Mouse (Mus musculus) forebrain, embryonic 15.5 days (tissue): ENCODE measurements around the gene Ece2. TPM values are rescaled to one million over a fixed set of nuclear protein-coding genes. Genes with fewer than 3 reads are reported as not detected.

Experiments
- ATAC-seq: fragments of 200-750 bp; cut with Nextera tagmentation; replicated peaks from 2 replicates; pipeline ENCODE4 v1.8.0; 2017; ENCODE audit warnings: mild to moderate bottlenecking, moderate TSS enrichment, moderate library complexity
- H3K27ac ChIP-seq: fragments of 300-500 bp; sonication (generic); replicated peaks from 2 replicates; pipeline ENCODE4 v1.5.1; 2015; ENCODE audit warnings: mild to moderate bottlenecking, inconsistent platforms
- H3K27me3 ChIP-seq: fragments of 300-500 bp; sonication (generic); 2 replicates; pipeline ENCODE4 v1.6.1; 2015; ENCODE audit warnings: inconsistent platforms
- H3K36me3 ChIP-seq: fragments of 300-500 bp; sonication (generic); 2 replicates; pipeline ENCODE4 v1.6.1; 2015; ENCODE audit warnings: mild to moderate bottlenecking, inconsistent platforms
- H3K4me1 ChIP-seq: fragments of 300-500 bp; sonication (generic); 2 replicates; pipeline ENCODE4 v1.6.1; 2015; ENCODE audit warnings: inconsistent platforms
- H3K4me2 ChIP-seq: fragments of 300-500 bp; sonication (generic); replicated peaks from 2 replicates; pipeline ENCODE4 v1.6.1; 2015; ENCODE audit warnings: mild to moderate bottlenecking, inconsistent platforms
- H3K4me3 ChIP-seq: fragments of 300-500 bp; sonication (generic); 2 replicates; pipeline ENCODE4 v1.5.1; 2015; ENCODE audit warnings: mild to moderate bottlenecking, inconsistent platforms
- H3K9ac ChIP-seq: fragments of 300-500 bp; sonication (generic); replicated peaks from 2 replicates; pipeline ENCODE4 v1.6.1; 2015; ENCODE audit warnings: mild to moderate bottlenecking, inconsistent platforms
- H3K9me3 ChIP-seq: fragments of 300-500 bp; sonication (generic); 2 replicates; pipeline ENCODE4 v1.6.1; 2016; ENCODE audit warnings: inconsistent platforms
- WGBS: fragments of 180-500 bp; shearing (Covaris S2); methylation state at CpG from one replicate; pipeline ENCODE4 v1.1.7; 2015; ENCODE audit warnings: mixed read lengths; 5-methylcytosine and 5-hydroxymethylcytosine counted together
- polyA plus RNA-seq: library from polyadenylated mRNA; unstranded; fragments of >200 nt; fragmentation: Nextera tagmentation; extraction: Ambion mirVana; gene quantifications from 2 replicates; pipeline ENCODE4 v1.2.1, GENCODE M21; 2015

Gene Ece2
- 11.9 and 12.7 TPM in 2 replicates for polyA plus RNA-seq

DNA sequence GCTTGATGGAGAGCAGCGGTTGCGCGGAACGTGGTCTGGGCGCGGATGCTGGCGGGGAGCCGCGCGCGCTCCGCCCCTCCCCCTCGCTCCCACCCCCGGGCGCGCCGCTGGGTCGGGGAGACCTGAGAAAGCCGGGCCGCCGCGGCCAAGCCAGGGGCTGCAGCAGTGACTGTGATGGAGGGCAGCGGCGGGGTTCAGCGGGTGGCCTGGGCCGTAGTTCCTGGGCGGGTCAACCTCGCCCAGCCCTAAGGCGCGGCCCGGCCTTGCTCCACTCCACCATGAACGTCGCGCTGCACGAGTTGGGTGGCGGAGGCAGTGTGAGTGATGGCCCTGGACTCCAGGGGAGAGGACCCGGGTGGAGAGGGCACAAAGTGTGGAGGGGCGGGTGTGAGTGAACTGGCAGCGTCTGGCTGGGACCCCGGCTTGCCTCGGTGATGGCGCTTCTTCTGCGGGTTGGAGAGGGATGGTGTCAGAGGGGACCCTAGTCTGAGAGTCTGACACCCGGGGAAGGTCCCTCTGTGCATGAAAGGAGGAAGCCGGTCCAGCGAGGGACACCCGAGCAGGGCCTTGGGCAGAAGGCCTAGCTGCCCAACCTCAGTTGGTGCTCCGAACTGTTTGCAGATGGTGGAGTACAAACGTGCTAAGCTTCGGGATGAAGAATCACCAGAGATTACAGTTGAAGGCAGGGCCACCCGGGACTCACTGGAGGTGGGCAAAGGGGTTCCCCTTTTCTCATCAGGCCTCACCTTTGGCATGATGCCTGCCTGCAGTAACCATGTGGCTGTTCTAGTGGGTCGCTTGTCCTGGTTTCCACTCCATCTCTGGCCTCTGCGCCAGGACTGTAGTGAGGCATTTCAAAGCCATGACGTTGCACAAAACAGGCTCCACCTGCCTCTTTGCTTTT lies at the start of gene Ece2:
TSS of gene Ece2 (plus strand) at position 98 of the 904 bp plus-strand sequence.
- peak within 1 kb of the TSS; percentile 67 for H3K9ac ChIP-seq
- peaks cover 25% of the 10 kb centered on the region for H3K4me1 ChIP-seq
- peak within 1 kb of the TSS; percentile 88 for H3K4me2 ChIP-seq
- no peaks in the 10 kb centered on the region for H3K27me3 ChIP-seq
- peak within 1 kb of the TSS; percentile 56 for H3K4me3 ChIP-seq
- H3K27ac ChIP-seq = peak within 1 kb of the TSS; percentile 63
- WGBS = 4% methylated on average over 54 of the region's 54 CpGs
- ATAC-seq = peak; percentile 70
- H3K36me3 ChIP-seq = no peaks in the 10 kb centered on the region
- no peaks in the 10 kb centered on the region for H3K9me3 ChIP-seq

- 1% methylated on average over 24 of the region's 24 CpGs for WGBS
These were observed 40.2 kb upstream of the Ece2 start, which contains the start of gene Vwa5b2 for GRCm38 (mm10) chr16:20589366-20589938. Gene Vwa5b2 (plus strand): TSS chr16:20589471.

DNA sequence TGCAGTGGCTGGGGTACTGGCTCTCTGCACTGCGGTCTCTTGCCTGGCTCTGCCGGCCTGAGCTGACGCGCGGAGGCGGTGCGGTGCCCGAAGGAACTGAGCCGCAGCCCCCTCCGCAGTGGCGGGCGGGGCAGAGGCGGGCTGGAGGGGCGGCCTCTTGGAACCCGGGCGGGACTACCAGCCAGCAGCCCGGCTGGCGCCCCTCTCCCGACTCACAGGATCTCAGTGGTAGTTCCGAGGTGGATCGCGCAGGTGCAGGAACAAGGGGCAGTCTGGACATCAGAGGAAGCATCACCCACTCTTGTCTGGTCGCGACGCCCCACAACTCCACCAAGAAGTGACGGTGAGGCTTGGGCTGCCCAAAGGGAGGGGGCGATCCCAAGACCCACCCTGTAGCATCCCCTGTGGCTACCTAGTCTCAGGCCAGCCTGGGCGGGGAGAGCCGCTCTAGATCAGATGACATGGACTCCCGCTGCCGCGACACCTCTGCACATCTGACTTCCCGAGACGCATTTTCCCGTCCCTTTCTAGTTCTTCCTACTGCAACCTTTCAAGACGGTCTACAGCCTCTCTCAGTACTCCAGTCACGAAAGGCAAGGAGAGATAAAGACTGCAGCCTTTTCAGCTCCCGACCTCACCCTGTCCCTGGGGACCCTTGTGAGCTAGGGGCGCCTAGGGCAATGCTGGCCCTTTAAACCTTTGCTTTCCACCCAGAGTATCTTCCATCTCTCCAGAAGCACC lies 39.5 kb upstream of the Ece2 start:
- Histone ChIP-seq H3K36me3 (no peaks in the 10 kb centered on the region), H3K9me3 (no peaks in the 10 kb centered on the region), H3K4me3 (peak overlapping the region; percentile 61), H3K4me2 (peak overlapping the region; percentile 98), H3K4me1 (peaks cover 23% of the 10 kb centered on the region), H3K27ac (no peak overlapping the region), H3K9ac (peak overlapping the region; percentile 57), H3K27me3 (peaks cover 51% of the 10 kb centered on the region)
- peak; percentile 87 for ATAC-seq
- under 1% methylated on average over 39 of the region's 39 CpGs for WGBS

More at GRCm38 (mm10) chr16:20589366-20589938, 40.2 kb upstream of the Ece2 start, which contains the start of gene Vwa5b2:
- no peaks in the 10 kb centered on the region for H3K36me3 ChIP-seq
- peaks cover 23% of the 10 kb centered on the region for H3K4me1 ChIP-seq
- ATAC-seq = peak; percentile 73
- peak within 1 kb of the TSS; percentile 98 for H3K4me2 ChIP-seq
- H3K9me3 ChIP-seq = no peaks in the 10 kb centered on the region
- H3K27me3 ChIP-seq = peaks cover 51% of the 10 kb centered on the region
- H3K27ac ChIP-seq = no peak within 1 kb of the TSS; the same call in 1 of the 2 replicates
- H3K9ac ChIP-seq = peak within 1 kb of the TSS; percentile 57
- H3K4me3 ChIP-seq = peak within 1 kb of the TSS; percentile 61

- Histone ChIP-seq H3K4me1 (peaks cover 23% of the 10 kb centered on the region), H3K4me2 (peak overlapping the region; percentile 98), H3K27ac (no peak overlapping the region), H3K4me3 (peak overlapping the region; percentile 61), H3K9me3 (no peaks in the 10 kb centered on the region), H3K9ac (no peak overlapping the region), H3K27me3 (peaks cover 51% of the 10 kb centered on the region), H3K36me3 (no peaks in the 10 kb centered on the region)
- ATAC-seq = 0 out of 2 replicates have a peak, but pooled peaks have one; percentile 3
- WGBS = 2% methylated on average over 17 of the region's 17 CpGs
These were observed 39.0 kb upstream of the Ece2 start for GRCm38 (mm10) chr16:20590680-20591038.

GRCm38 (mm10) chr16:20591076-20591705 lies 38.4 kb upstream of the Ece2 start:
- H3K9ac ChIP-seq = no peak overlapping the region
- H3K27ac ChIP-seq = no peak overlapping the region
- peaks cover 23% of the 10 kb centered on the region for H3K4me1 ChIP-seq
- peak overlapping the region; percentile 98 for H3K4me2 ChIP-seq
- ATAC-seq = 0 out of 2 replicates have a peak, but pooled peaks have one; percentile 9
- peaks cover 56% of the 10 kb centered on the region for H3K27me3 ChIP-seq
- WGBS = 3% methylated on average over 44 of the region's 48 CpGs
- H3K4me3 ChIP-seq = peak overlapping the region; percentile 14
- H3K9me3 ChIP-seq = no peaks in the 10 kb centered on the region
- H3K36me3 ChIP-seq = no peaks in the 10 kb centered on the region

GRCm38 (mm10) chr16:20595060-20595673 lies 34.5 kb upstream of the Ece2 start:
- no peak overlapping the region for H3K9ac ChIP-seq
- ATAC-seq = no peak
- no peaks in the 10 kb centered on the region for H3K9me3 ChIP-seq
- peaks cover 13% of the 10 kb centered on the region for H3K4me1 ChIP-seq
- H3K27ac ChIP-seq = no peak overlapping the region
- H3K4me2 ChIP-seq = no peak overlapping the region
- no peak overlapping the region for H3K4me3 ChIP-seq
- H3K27me3 ChIP-seq = peaks cover 42% of the 10 kb centered on the region
- H3K36me3 ChIP-seq = no peaks in the 10 kb centered on the region
- WGBS = 88% methylated on average over 7 of the region's 7 CpGs

GRCm38 (mm10) chr16:20595737-20596136 lies 33.9 kb upstream of the Ece2 start:
- Histone ChIP-seq H3K9ac (no peak overlapping the region), H3K4me1 (peaks cover 7% of the 10 kb centered on the region), H3K27ac (no peak overlapping the region), H3K4me2 (no peak overlapping the region), H3K36me3 (no peaks in the 10 kb centered on the region), H3K4me3 (no peak overlapping the region), H3K9me3 (no peaks in the 10 kb centered on the region), H3K27me3 (peaks cover 36% of the 10 kb centered on the region)
- no peak for ATAC-seq
- 86% methylated on average over 4 of the region's 4 CpGs for WGBS

GRCm38 (mm10) chr16:20596687-20597441 lies 32.8 kb upstream of the Ece2 start:
- 79% methylated on average over 7 of the region's 7 CpGs for WGBS
- H3K27me3 ChIP-seq = peaks cover 25% of the 10 kb centered on the region
- H3K4me3 ChIP-seq = no peak overlapping the region
- H3K4me2 ChIP-seq = no peak overlapping the region
- H3K4me1 ChIP-seq = no peaks in the 10 kb centered on the region
- no peaks in the 10 kb centered on the region for H3K36me3 ChIP-seq
- no peak for ATAC-seq
- H3K27ac ChIP-seq = no peak overlapping the region
- no peaks in the 10 kb centered on the region for H3K9me3 ChIP-seq
- H3K9ac ChIP-seq = no peak overlapping the region

GRCm38 (mm10) chr16:20600511-20600910 lies 29.1 kb upstream of the Ece2 start:
- WGBS = 60% methylated on average over 5 of the region's 5 CpGs
- ATAC-seq = no peak
- no peak overlapping the region for H3K4me3 ChIP-seq
- no peak overlapping the region for H3K27ac ChIP-seq
- H3K27me3 ChIP-seq = 0 out of 2 replicates have a peak, but pooled peaks cover 5% of the 10 kb centered on the region
- peaks cover 15% of the 10 kb centered on the region; the same call in 1 of the 2 replicates for H3K36me3 ChIP-seq
- H3K4me2 ChIP-seq = no peak overlapping the region
- no peaks in the 10 kb centered on the region for H3K9me3 ChIP-seq
- H3K4me1 ChIP-seq = no peaks in the 10 kb centered on the region
- H3K9ac ChIP-seq = no peak overlapping the region

GRCm38 (mm10) chr16:20604705-20605104 lies 24.9 kb upstream of the Ece2 start:
- H3K27me3 ChIP-seq = no peaks in the 10 kb centered on the region
- ATAC-seq = 0 out of 2 replicates have a peak, but pooled peaks have one; percentile 34
- no peaks in the 10 kb centered on the region for H3K9me3 ChIP-seq
- WGBS = 43% methylated on average over 9 of the region's 9 CpGs
- H3K4me2 ChIP-seq = no peak overlapping the region
- H3K4me3 ChIP-seq = no peak overlapping the region
- H3K36me3 ChIP-seq = peaks cover 39% of the 10 kb centered on the region
- no peak overlapping the region for H3K9ac ChIP-seq
- H3K4me1 ChIP-seq = peaks cover 11% of the 10 kb centered on the region
- no peak overlapping the region; the same call in 1 of the 2 replicates for H3K27ac ChIP-seq
